Mouse (Mus musculus) heart, adult 2 months (tissue): ENCODE data around the gene Calm2. TPM values are rescaled to one million over a fixed set of nuclear protein-coding genes. Genes with fewer than 3 reads are reported as not detected.

ENCODE experiments used
- DNase-seq, 2 experiments: peaks; one replicate each; pipeline ENCODE4 v3.0.0; 2021
- H3K27ac ChIP-seq: fragments of 200-600 bp; 2 replicates; pipeline ENCODE4 v1.8.1; 2022
- H3K27me3 ChIP-seq: fragments of 200-500 bp; 2 replicates; pipeline ENCODE4 v1.6.1; 2012; ENCODE audit warnings: mild to moderate bottlenecking, low read length, inconsistent platforms, mixed read lengths; ENCODE audit not compliant: control insufficient read depth, insufficient read depth
- H3K36me3 ChIP-seq: fragments of 200-500 bp; 2 replicates; pipeline ENCODE4 v1.6.1; 2012; ENCODE audit warnings: low read length, inconsistent platforms; ENCODE audit not compliant: control insufficient read depth, insufficient read depth
- H3K4me1 ChIP-seq: fragments of 200-500 bp; 2 replicates; pipeline ENCODE4 v1.6.1; 2011; ENCODE audit warnings: low read length; ENCODE audit not compliant: control insufficient read depth, insufficient read depth
- H3K4me3 ChIP-seq: fragments of 200-600 bp; 2 replicates; pipeline ENCODE4 v1.8.1; 2022
- H3K79me2 ChIP-seq: fragments of 200-500 bp; replicated peaks from 2 replicates; pipeline ENCODE4 v1.6.1; 2012; ENCODE audit warnings: mild to moderate bottlenecking, inconsistent platforms, low read length, moderate library complexity, mixed read lengths; ENCODE audit not compliant: control insufficient read depth, insufficient read depth
- H3K9ac ChIP-seq: fragments of 200-500 bp; 2 replicates; pipeline ENCODE4 v1.6.1; 2012; ENCODE audit warnings: low read depth, mild to moderate bottlenecking, control low read depth, inconsistent platforms, low read length, mixed read lengths
- CTCF ChIP-seq: fragments of 200-600 bp; IDR thresholded peaks from 2 replicates; pipeline ENCODE4 v1.8.1; 2022; ENCODE audit warnings: antibody characterized with exemption, mild to moderate bottlenecking, moderate library complexity
- EP300 ChIP-seq: fragments of 200-500 bp; IDR thresholded peaks from 2 replicates; pipeline ENCODE4 v1.6.1; 2011; ENCODE audit warnings: low read depth, low read length, control low read depth; ENCODE audit not compliant: insufficient read depth
- POLR2A ChIP-seq: fragments of 200-500 bp; IDR thresholded peaks from 2 replicates; pipeline ENCODE4 v1.6.1; 2011; ENCODE audit warnings: mild to moderate bottlenecking, low read depth, low read length, control low read depth; ENCODE audit not compliant: insufficient read depth
- WGBS: fragments of 180-500 bp; shearing (Covaris S2); methylation state at CpG from one replicate; pipeline ENCODE4 v1.1.7; 2018; 5-methylcytosine and 5-hydroxymethylcytosine counted together
- intact Hi-C: fragments of 180-260 bp; cut with DNase I; formaldehyde crosslinking; loops from one replicate; pipeline ENCODE4 v1.15.1; 2025
- polyA plus RNA-seq: library from polyadenylated mRNA; depleted of rRNA; stranded (reverse); fragments of >200 nt; gene quantifications from 2 replicates; pipeline ENCODE4 v1.2.3, GENCODE M21; 2012
- total RNA-seq, 2 experiments: library from RNA; stranded (reverse); gene quantifications; 2 replicates each; pipeline ENCODE4 v1.2.3; 2021

The Calm2 gene
- total and polyA plus RNA-seq, 3 experiments, result 36.7 to 145 (median 132) TPM

DNA sequence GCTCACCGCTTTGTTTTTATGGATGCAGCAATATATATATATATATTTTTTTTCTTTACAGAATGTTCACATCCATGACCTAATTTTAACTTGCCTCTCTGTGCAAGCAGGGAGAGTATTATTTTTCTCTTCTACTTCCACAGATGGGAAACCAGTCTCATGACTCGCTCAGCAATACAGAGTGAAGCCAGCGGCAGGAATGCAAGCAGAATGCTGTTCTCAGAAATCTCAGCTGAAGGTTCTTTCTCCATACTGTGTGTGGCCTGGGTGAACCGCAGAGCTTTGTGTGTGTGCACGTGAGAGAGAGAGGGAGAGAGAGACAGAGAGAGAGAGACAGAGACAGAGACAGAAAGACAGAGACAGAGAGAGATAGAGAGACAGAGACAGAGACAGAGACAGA is 21.9 kb upstream of the Calm2 start:
- intact Hi-C loops, result no loop called here
- 79% methylated on average over 5 of the region's 5 CpGs for WGBS
- Histone ChIP-seq H3K79me2 (no peaks in the 10 kb centered on the region), H3K27me3 (no peaks in the 10 kb centered on the region), H3K36me3 (no peaks in the 10 kb centered on the region), H3K9ac (no peak overlapping the region), H3K27ac (no peak overlapping the region), H3K4me1 (peaks cover 2% of the 10 kb centered on the region; the same call in 1 of the 2 replicates), H3K4me3 (no peak overlapping the region)
- no peak for DNase-seq
- TF ChIP-seq POLR2A (no peak), EP300 (no peak), CTCF (no peak)

DNA sequence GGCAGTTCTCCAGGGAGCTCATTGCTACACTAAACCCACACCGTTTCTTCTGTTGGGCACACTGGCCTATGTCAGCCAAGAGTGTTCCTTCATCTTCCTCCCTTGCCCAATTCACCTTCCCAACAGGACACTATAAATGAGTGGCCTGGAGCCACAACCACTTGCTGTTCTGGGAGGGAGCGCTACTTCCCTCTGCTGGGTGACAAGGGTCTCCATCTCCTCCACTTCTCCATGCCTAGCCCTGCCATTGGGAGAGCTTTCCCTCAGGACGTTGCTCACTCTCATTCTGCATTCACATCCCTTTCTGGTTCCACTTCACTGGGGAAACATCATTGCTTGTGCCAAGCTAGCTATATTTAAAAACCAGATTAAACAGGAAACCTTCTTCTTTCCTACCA is 14.8 kb upstream of the Calm2 start:
- TF ChIP-seq EP300, result no peak
- 0 out of 2 replicates have a peak, but pooled peaks have one; percentile 15 for TF ChIP-seq CTCF

DNA sequence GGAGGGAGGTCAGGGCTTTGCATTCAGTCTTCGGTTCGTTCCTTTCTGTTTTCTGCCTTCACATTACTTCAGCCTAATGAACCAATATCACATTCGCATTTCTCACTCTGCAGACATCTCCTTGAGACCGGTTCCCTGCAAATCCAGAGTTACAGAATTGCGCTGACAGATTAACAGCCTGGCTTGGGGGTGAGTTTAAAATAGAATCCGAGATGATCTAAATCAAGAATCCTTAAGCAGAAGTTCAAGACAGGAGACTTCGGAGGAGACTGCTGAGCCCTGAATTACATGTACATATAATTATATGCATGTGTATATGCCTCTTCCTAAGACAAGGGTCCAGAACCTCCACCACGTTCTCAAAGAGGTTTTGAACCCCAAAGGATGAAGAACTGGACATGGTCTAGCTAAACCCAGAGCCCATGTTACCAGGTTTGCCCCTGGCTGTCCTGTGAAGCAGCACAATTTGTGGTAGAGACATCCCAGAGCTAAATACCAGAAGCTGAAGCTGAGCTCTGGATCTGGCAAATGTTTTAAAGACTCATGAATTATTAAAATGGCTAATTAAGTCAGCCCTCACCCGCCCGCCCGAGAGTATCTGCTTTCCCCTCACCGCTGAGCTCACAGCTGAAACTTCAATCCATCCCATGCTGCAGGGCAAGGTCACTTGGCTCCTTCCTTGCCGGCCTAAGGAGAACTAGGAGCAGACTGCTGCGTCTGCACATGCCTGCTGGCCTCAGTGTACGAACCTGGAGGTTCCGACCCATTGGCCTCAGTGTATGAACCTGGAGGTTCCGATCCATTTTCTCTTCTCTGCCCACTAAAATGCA is 14.1 kb upstream of the Calm2 start:
- TF ChIP-seq EP300, result no peak
- TF ChIP-seq POLR2A, result no peak
- TF ChIP-seq CTCF, result no peak
- H3K4me3 ChIP-seq, result no peak overlapping the region
- H3K27ac ChIP-seq, result no peak overlapping the region; the same call in 1 of the 2 replicates
- no peak overlapping the region for H3K9ac ChIP-seq
- H3K4me1 ChIP-seq, result peaks cover 8% of the 10 kb centered on the region
- H3K36me3 ChIP-seq, result no peaks in the 10 kb centered on the region
- 68% methylated on average over 17 of the region's 17 CpGs for WGBS
- intact Hi-C loops, result no loop called here
- H3K27me3 ChIP-seq, result no peaks in the 10 kb centered on the region
- no peaks in the 10 kb centered on the region for H3K79me2 ChIP-seq
- DNase-seq, result no peak

More for the DNA sequence above, 14.8 kb upstream of the Calm2 start:
- no peak for DNase-seq
- intact Hi-C loops, result no loop called here
- H3K79me2 ChIP-seq, result no peaks in the 10 kb centered on the region
- WGBS, result 68% methylated on average over 3 of the region's 3 CpGs
- H3K4me3 ChIP-seq, result no peak overlapping the region
- no peak overlapping the region for H3K27ac ChIP-seq
- H3K27me3 ChIP-seq, result no peaks in the 10 kb centered on the region
- peaks cover 8% of the 10 kb centered on the region for H3K4me1 ChIP-seq
- H3K9ac ChIP-seq, result no peak overlapping the region
- no peaks in the 10 kb centered on the region for H3K36me3 ChIP-seq

DNA sequence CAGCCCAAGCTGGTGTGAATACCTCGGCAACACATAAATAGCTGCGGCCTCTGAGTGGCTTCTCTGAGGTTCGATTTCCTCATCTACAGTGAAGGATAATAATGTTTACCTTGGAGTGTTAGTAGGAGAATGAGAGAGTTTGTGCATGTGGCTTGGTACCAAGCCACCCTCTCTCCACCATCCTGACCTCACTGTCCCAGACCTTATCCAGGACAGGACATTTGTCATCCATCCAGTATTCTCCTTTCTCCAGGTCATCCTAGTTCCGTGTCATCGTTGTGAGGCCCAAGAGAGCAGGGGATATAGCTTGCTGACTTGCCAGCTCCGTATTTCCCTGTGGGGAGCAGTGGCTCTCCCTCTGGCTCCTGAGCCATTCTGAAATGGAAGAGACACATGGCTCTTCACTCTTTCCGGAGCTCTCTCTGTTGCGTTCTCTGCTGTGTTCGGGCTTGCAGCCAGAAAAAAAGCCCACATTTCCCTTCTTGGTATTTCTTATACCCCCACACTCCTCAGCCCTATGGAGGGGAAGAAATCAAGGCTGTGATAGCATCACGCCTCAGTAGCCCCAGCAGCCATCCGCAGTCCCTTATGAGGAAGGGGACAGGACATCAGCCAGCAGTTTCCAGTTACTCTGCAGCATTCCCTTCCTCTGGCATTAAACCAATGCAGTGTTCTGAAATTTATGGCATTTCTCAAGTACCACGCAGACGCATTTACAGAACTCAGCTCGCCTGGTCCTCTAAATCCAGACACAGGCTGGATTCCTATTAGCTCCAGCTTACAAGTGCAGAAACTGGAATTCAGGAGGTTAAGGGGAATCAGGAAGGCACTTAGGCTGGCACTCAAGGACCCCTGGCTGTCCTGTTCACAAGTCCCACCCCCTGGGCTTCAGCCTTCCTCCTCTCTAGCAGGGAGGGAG is 13.3 kb upstream of the Calm2 start:
- TF ChIP-seq EP300 (no peak), CTCF (no peak), POLR2A (no peak)
- 21% methylated on average over 14 of the region's 14 CpGs for WGBS
- intact Hi-C loops, result no loop called here

DNA sequence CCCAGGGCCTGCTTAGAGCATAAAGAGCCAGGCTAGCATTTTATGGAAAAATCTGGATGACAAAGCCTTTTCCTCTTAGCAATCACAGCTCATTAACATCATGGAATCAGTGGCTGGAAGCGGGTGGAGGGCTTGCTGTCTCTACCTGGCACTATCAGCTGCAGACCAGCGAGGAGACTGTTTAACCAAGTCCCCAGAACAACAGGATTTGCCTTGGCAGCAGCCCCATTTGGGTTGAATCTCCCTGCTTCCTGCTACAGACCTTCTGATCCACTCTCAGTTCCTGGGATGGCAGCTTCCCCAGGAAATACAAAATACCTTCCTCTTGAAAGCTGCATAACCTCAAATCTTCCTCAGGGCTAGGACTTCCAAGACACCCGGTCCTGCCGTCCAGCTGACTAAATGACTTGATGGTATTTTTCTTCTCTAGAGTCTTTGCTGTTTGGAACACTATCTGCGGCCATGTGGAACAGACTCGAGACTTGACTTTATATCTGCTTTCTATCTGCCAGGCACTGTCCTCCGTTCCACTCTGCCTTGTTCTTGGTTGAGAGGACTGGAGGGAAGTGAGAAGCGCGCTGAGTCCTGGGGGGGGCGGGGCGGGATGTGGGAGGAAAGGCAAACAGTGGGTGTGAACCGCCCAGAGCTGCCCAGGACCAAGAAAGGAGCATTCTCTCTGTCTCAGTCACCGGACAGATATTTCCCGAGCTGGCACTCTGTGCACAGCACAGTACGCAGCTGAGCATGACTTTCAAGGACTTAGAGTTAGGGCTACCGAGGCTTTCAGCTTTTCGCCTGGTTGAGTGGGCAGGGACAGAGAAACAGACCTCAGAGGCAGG is 12.4 kb upstream of the Calm2 start:
- Histone ChIP-seq H3K4me3 (peak overlapping the region; percentile 33), H3K27me3 (no peaks in the 10 kb centered on the region), H3K27ac (peak overlapping the region; percentile 72), H3K9ac (peak overlapping the region; percentile 17; the same call in 1 of the 2 replicates), H3K79me2 (no peaks in the 10 kb centered on the region), H3K36me3 (no peaks in the 10 kb centered on the region), H3K4me1 (peaks cover 8% of the 10 kb centered on the region)
- TF ChIP-seq CTCF (no peak), POLR2A (peak; percentile 61), EP300 (0 out of 2 replicates have a peak, but pooled peaks have one; percentile 8)
- WGBS, result 5% methylated on average over 13 of the region's 17 CpGs
- DNase-seq, result peak; percentile 63 to 68
- intact Hi-C loops, result no loop called here

More for the DNA sequence above, 13.3 kb upstream of the Calm2 start:
- H3K27ac ChIP-seq, result peak overlapping the region; percentile 72
- H3K4me1 ChIP-seq, result peaks cover 8% of the 10 kb centered on the region
- no peaks in the 10 kb centered on the region for H3K79me2 ChIP-seq
- H3K4me3 ChIP-seq, result peak overlapping the region; percentile 21
- no peaks in the 10 kb centered on the region for H3K27me3 ChIP-seq
- peak overlapping the region; percentile 0; the same call in 1 of the 2 replicates for H3K9ac ChIP-seq
- DNase-seq, result peak in 1 of 2 experiments; percentile 18
- H3K36me3 ChIP-seq, result no peaks in the 10 kb centered on the region
